Mouse (Mus musculus) heart, postnatal 0 days (tissue): ENCODE data around the gene Sema6d. TPM values are rescaled to one million over a fixed set of nuclear protein-coding genes. Genes with fewer than 3 reads are reported as not detected.
A peak's percentile ranks its signal among the peaks of the same experiment; 100 is the strongest.

Experiments used
- ATAC-seq: fragments of 200-750 bp; cut with Nextera tagmentation; 2 replicates; pipeline ENCODE4 v1.8.0; 2017; ENCODE audit warnings: low read depth, moderate number of reproducible peaks, moderate library complexity; ENCODE audit not compliant: insufficient read depth
- DNase-seq: peaks from one replicate; pipeline ENCODE4 v3.0.0-alpha.2; 2016; ENCODE audit warnings: low spot score
- H3K27ac ChIP-seq: fragments of 300-500 bp; sonication (generic); 2 replicates; pipeline ENCODE4 v1.5.1; 2014; ENCODE audit warnings: low read depth, mild to moderate bottlenecking
- H3K27me3 ChIP-seq: fragments of 300-500 bp; sonication (generic); 2 replicates; pipeline ENCODE4 v1.6.1; 2014; ENCODE audit warnings: low read length, mixed read lengths; ENCODE audit not compliant: control insufficient read depth, insufficient read depth
- H3K36me3 ChIP-seq: fragments of 300-500 bp; sonication (generic); replicated peaks from 2 replicates; pipeline ENCODE4 v1.6.1; 2014; ENCODE audit warnings: low read length, mixed read lengths; ENCODE audit not compliant: control insufficient read depth, insufficient read depth
- H3K4me1 ChIP-seq: fragments of 300-500 bp; sonication (generic); 2 replicates; pipeline ENCODE4 v1.6.1; 2014; ENCODE audit warnings: antibody characterized with exemption; ENCODE audit not compliant: control insufficient read depth, insufficient read depth
- H3K4me2 ChIP-seq: fragments of 300-500 bp; sonication (generic); 2 replicates; pipeline ENCODE4 v1.6.1; 2014; ENCODE audit warnings: low read depth, mild to moderate bottlenecking, low read length, moderate library complexity
- H3K4me3 ChIP-seq: fragments of 300-500 bp; sonication (generic); 2 replicates; pipeline ENCODE4 v1.5.1; 2014; ENCODE audit warnings: low read depth, low read length
- H3K9ac ChIP-seq: fragments of 300-500 bp; sonication (generic); replicated peaks from 2 replicates; pipeline ENCODE4 v1.6.1; 2014; ENCODE audit warnings: low read depth, low read length, mixed read lengths
- H3K9me3 ChIP-seq: fragments of 300-500 bp; sonication (generic); replicated peaks from 2 replicates; pipeline ENCODE4 v1.6.1; 2016; ENCODE audit warnings: low read length; ENCODE audit not compliant: control insufficient read depth
- CTCF ChIP-seq: IDR thresholded peaks from 2 replicates; pipeline ENCODE4 v1.5.1; 2016; ENCODE audit warnings: antibody characterized with exemption, control low read depth, low read depth
- EP300 ChIP-seq: IDR thresholded peaks from 2 replicates; pipeline ENCODE4 v1.6.1; 2016; ENCODE audit warnings: antibody characterized with exemption, low read depth
- WGBS: fragments of 180-500 bp; shearing (Covaris S2); extraction: QIAGEN DNeasy Blood & Tissue Kit; methylation state at CpG from one replicate; pipeline ENCODE4 v1.1.7; 2014; 5-methylcytosine and 5-hydroxymethylcytosine counted together
- polyA plus RNA-seq: library from polyadenylated mRNA; unstranded; fragments of >200 nt; fragmentation: Nextera tagmentation; extraction: Ambion mirVana; gene quantifications from 2 replicates; pipeline ENCODE4 v1.2.1, GENCODE M21; 2015
- total RNA-seq: library from RNA; depleted of rRNA; stranded (reverse); fragments of >200 nt; gene quantifications from 2 replicates; pipeline ENCODE4 v1.2.3, GENCODE M21; 2014; ENCODE audit warnings: low replicate concordance; rRNA removed

The Sema6d gene
- 27.1 and 28.8 TPM in 2 replicates for total RNA-seq
- 8.7 and 9.3 TPM in 2 replicates for polyA plus RNA-seq

GRCm38 (mm10) chr2:124089813-124090230, at the start of gene Sema6d:
TSS of gene Sema6d (plus strand) at chr2:124089969.
- H3K27ac ChIP-seq, result no peak within 1 kb of the TSS
- DNase-seq, result peak; percentile 11
- 0 out of 2 replicates have a peak within 1 kb of the TSS, but pooled peaks have one; percentile 26 for H3K9ac ChIP-seq
- peak within 1 kb of the TSS; percentile 56 for H3K4me3 ChIP-seq
- peak; percentile 51 for ATAC-seq
- peak within 1 kb of the TSS; percentile 78 for H3K4me2 ChIP-seq
- no peak for TF ChIP-seq EP300
- no peak for TF ChIP-seq CTCF
- 2% methylated on average over 28 of the region's 29 CpGs for WGBS
- 0 out of 2 replicates have a peak, but pooled peaks cover 7% of the 10 kb centered on the region for H3K4me1 ChIP-seq
- H3K27me3 ChIP-seq, result peaks cover 30% of the 10 kb centered on the region
- H3K9me3 ChIP-seq, result no peaks in the 10 kb centered on the region
- no peaks in the 10 kb centered on the region for H3K36me3 ChIP-seq

- no peak overlapping the region for H3K27ac ChIP-seq
- H3K36me3 ChIP-seq, result no peaks in the 10 kb centered on the region
- no peak overlapping the region for H3K9ac ChIP-seq
- no peak overlapping the region for H3K4me3 ChIP-seq
- DNase-seq (no peak), ATAC-seq (no peak)
- no peaks in the 10 kb centered on the region for H3K4me1 ChIP-seq
- TF ChIP-seq CTCF, result no peak
- TF ChIP-seq EP300, result no peak
- H3K27me3 ChIP-seq, result no peaks in the 10 kb centered on the region
- no peaks in the 10 kb centered on the region for H3K9me3 ChIP-seq
- 46% methylated on average over 3 of the region's 3 CpGs for WGBS
- H3K4me2 ChIP-seq, result no peak overlapping the region
Observed at GRCm38 (mm10) chr2:124059910-124060309, 29.9 kb upstream of the Sema6d start.

GRCm38 (mm10) chr2:124068380-124068779, 21.4 kb upstream of the Sema6d start:
- Histone ChIP-seq H3K9me3 (no peaks in the 10 kb centered on the region), H3K27ac (no peak overlapping the region), H3K27me3 (no peaks in the 10 kb centered on the region), H3K36me3 (no peaks in the 10 kb centered on the region), H3K4me3 (no peak overlapping the region), H3K9ac (no peak overlapping the region), H3K4me2 (no peak overlapping the region), H3K4me1 (no peaks in the 10 kb centered on the region)
- no peak for TF ChIP-seq CTCF
- TF ChIP-seq EP300, result no peak
- WGBS, result 83% methylated on average over 4 of the region's 4 CpGs
- DNase-seq (no peak), ATAC-seq (no peak)

GRCm38 (mm10) chr2:124070664-124071063, 19.1 kb upstream of the Sema6d start:
- DNase-seq (no peak), ATAC-seq (no peak)
- H3K4me3 ChIP-seq, result no peak overlapping the region
- no peak overlapping the region for H3K27ac ChIP-seq
- no peaks in the 10 kb centered on the region for H3K36me3 ChIP-seq
- WGBS, result 71% methylated on average over 2 of the region's 2 CpGs
- H3K9ac ChIP-seq, result no peak overlapping the region
- TF ChIP-seq EP300, result no peak
- TF ChIP-seq CTCF, result no peak
- H3K9me3 ChIP-seq, result no peaks in the 10 kb centered on the region
- H3K27me3 ChIP-seq, result no peaks in the 10 kb centered on the region
- H3K4me1 ChIP-seq, result no peaks in the 10 kb centered on the region
- H3K4me2 ChIP-seq, result no peak overlapping the region

- H3K4me2 ChIP-seq, result no peak overlapping the region
- DNase-seq (no peak), ATAC-seq (no peak)
- TF ChIP-seq EP300 (no peak), CTCF (no peak)
- no peaks in the 10 kb centered on the region for H3K4me1 ChIP-seq
- no peaks in the 10 kb centered on the region for H3K9me3 ChIP-seq
- WGBS, result 10% methylated on average over 2 of the region's 2 CpGs
- H3K9ac ChIP-seq, result no peak overlapping the region
- H3K4me3 ChIP-seq, result no peak overlapping the region
- no peak overlapping the region for H3K27ac ChIP-seq
- H3K36me3 ChIP-seq, result no peaks in the 10 kb centered on the region
- no peaks in the 10 kb centered on the region for H3K27me3 ChIP-seq
Observed at GRCm38 (mm10) chr2:124071380-124071779, 18.4 kb upstream of the Sema6d start.
